Comparison of ENCODE assay signal across 12 mouse cellular contexts in the genomic region with DNA sequence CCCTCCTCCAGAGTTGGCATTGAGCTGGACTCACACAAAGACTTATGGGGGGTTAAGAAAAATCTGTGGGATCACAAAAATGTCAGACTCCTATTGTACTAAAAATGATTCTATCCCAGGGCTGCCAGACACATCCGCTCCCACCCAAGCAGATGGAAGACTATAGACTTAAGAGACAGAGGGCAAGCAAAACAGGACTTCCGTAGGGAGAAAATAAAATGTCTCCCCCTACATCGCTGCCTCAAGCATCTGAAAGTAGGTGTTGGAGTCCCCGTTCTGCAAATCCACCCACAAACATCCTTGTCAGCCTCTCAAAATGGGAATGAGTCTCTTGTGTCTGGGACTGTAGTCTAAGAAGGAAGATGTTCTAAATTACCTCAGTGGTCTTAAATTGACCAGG.
"Had no signal": no experiment of that assay in that cellular context is flagged by ENCODE, and none has a peak within 500 bp of the region (broad histone marks: within the 10 kb centered on the region; RNA-seq: fewer than 3 reads in every experiment).

No protein-coding gene starts in this region.

- DNase-seq: kidney, adult 2 months; kidney, postnatal 14 days; liver; liver, embryonic 13.5 days; liver, postnatal 0 days; lung, postnatal 36 days; midbrain, embryonic 14.5 days; right cerebral cortex, postnatal 4 days; spleen, adult 18-20 months; thymus, adult 2 months; thymus, postnatal 36 days had no signal

- ATAC-seq: intestine, embryonic 16.5 days; liver, postnatal 0 days had no signal
